Mouse (Mus musculus) right cerebral cortex, postnatal 14 days (tissue): ENCODE measurements around the gene Krt6a.
"Not testable (repeated sequence)": the region's sequence is repeated elsewhere in the genome, so short reads cannot be mapped to it uniquely, and the experiment has no call there.

Source experiments
- DNase-seq: peaks from one replicate; pipeline ENCODE4 v3.0.0; 2022

Krt6a gene

GRCm38 (mm10) chr15:101694207-101694606 lies at the start of gene Krt6a:
Gene Krt6a (minus strand): TSS chr15:101694307.
- DNase-seq = no peak

- no peak for DNase-seq
Measured at GRCm38 (mm10) chr15:101742711-101743110, 48.6 kb upstream of the Krt6a start, which contains the start of gene Krt71. Gene Krt71 (minus strand): TSS chr15:101743109.

- no peak for DNase-seq
Measured at GRCm38 (mm10) chr15:101737786-101738185, 43.7 kb upstream of the Krt6a start.

GRCm38 (mm10) chr15:101730653-101731052 lies 36.5 kb upstream of the Krt6a start:
- no peak for DNase-seq

- no peak for DNase-seq
Measured at GRCm38 (mm10) chr15:101724686-101725085, 30.6 kb upstream of the Krt6a start.

- DNase-seq = no peak
Measured at GRCm38 (mm10) chr15:101715831-101716230, 21.7 kb upstream of the Krt6a start.

GRCm38 (mm10) chr15:101714356-101714755 lies 20.2 kb upstream of the Krt6a start:
- DNase-seq = no peak

- DNase-seq = no peak
Measured at GRCm38 (mm10) chr15:101713731-101714130, 19.6 kb upstream of the Krt6a start.

- DNase-seq = no peak
Measured at GRCm38 (mm10) chr15:101712720-101713119, 18.6 kb upstream of the Krt6a start, which contains the start of gene Krt5. Gene Krt5 (minus strand): TSS chr15:101712898.

- DNase-seq = no peak
Measured at GRCm38 (mm10) chr15:101708683-101709082, 14.6 kb upstream of the Krt6a start.

GRCm38 (mm10) chr15:101707454-101707853 lies 13.3 kb upstream of the Krt6a start:
- DNase-seq = no peak

- no peak for DNase-seq
Measured at GRCm38 (mm10) chr15:101704066-101704465, 10.0 kb upstream of the Krt6a start.

- no peak for DNase-seq
Measured at GRCm38 (mm10) chr15:101702380-101702779, 8.3 kb upstream of the Krt6a start.

GRCm38 (mm10) chr15:101699866-101700265 lies 5.8 kb upstream of the Krt6a start:
- DNase-seq = no peak

- no peak for DNase-seq
Measured at GRCm38 (mm10) chr15:101699192-101699591, 5.1 kb upstream of the Krt6a start.

GRCm38 (mm10) chr15:101697326-101698188 lies 3.5 kb upstream of the Krt6a start:
- DNase-seq = no peak

- not testable (repeated sequence) for DNase-seq
Measured at GRCm38 (mm10) chr15:101690460-101690859, 3.6 kb downstream of the Krt6a start.

- no peak for DNase-seq
Measured at GRCm38 (mm10) chr15:101688161-101688560, 5.9 kb downstream of the Krt6a start.

GRCm38 (mm10) chr15:101680187-101680586 lies 13.9 kb downstream of the Krt6a start, which contains the start of gene Krt6b:
Gene Krt6b (minus strand): TSS chr15:101680287.
- no peak for DNase-seq

- DNase-seq = no peak
Measured at GRCm38 (mm10) chr15:101675978-101676377, 18.1 kb downstream of the Krt6a start.

GRCm38 (mm10) chr15:101652736-101653265 lies 41.3 kb downstream of the Krt6a start:
- DNase-seq = no peak

- no peak for DNase-seq
Measured at GRCm38 (mm10) chr15:101647280-101647679, 46.8 kb downstream of the Krt6a start, which contains the start of gene Gm5478. Gene Gm5478 (minus strand): TSS chr15:101647380.
